Mouse (Mus musculus): ENCODE data around the gene Olfr1424. TPM values are rescaled to one million over a fixed set of nuclear protein-coding genes. Genes with fewer than 3 reads are reported as not detected.
"Not testable (repeated sequence)": the region's sequence is repeated elsewhere in the genome, so short reads cannot be mapped to it uniquely, and the experiment has no call there.

The Olfr1424 gene
- not detected in 2 replicates for polyA plus RNA-seq (2015; fragmentation: Nextera tagmentation; extraction: Ambion mirVana)

DNA sequence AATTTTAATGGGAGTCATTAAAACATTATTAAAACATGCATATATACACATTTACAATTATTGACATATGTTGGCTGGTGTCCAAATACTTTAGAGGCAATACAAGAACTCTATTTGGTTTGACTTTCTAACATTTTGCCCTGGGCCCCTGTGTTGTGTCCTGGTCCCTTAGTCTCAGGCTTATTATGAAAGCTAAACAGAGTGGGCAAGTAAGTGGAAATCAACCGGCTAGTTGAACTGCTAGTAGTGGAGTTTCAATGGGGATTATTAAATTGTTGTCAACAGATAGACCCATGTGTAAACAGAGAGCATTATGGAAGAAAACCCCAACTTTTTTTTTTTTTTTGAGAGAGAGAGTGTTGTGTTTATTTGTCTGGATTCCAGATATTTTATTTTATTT is at the start of gene Olfr1424:
TSS of gene Olfr1424 (minus strand) at position 101 of the 400 bp plus-strand sequence.
- not testable (repeated sequence) for DNase-seq (ENCODE audit: low spot score)

DNA sequence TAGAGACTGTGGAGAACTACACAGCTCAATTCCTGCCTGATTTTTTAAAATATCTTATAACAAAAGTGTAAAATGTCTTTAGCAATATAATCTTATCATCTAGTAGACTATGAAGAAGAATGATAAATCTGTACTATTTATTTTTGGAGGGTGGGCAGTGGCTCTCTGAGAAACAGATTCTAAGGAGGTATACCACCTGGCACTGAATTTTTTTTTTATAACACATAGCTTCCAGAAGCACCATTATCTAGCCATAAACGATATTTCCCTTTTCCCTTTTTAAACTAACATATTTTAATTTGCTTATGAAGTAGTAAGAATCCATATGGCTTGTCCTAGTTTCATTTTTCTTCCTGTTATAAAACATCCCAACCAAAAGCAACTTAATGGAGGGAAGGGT is 42.1 kb upstream of the Olfr1424 start:
- DNase-seq (ENCODE audit: low spot score), result no peak

DNA sequence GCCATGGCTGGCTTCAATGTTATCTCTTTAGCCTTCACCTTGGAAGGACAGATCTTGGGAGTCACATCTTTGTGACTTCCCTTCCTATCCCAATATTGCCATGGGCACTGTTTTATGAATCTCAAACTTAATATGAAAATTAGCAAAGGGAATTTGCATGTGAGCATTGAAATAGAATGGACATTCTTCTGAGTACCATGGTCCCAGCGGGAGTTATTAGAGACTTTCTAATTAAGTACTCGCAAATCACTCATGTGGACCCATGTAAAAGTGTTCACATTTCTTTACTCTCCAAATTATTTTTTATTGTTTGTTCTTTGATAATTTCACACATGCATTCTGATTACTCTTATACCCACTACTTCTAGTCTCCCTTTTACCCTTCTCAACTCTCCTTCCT is 40.8 kb upstream of the Olfr1424 start, which contains the start of gene Olfr1427:
TSS of gene Olfr1427 (minus strand) at position 101 of the 400 bp plus-strand sequence.
- no peak for DNase-seq (ENCODE audit: low spot score)

DNA sequence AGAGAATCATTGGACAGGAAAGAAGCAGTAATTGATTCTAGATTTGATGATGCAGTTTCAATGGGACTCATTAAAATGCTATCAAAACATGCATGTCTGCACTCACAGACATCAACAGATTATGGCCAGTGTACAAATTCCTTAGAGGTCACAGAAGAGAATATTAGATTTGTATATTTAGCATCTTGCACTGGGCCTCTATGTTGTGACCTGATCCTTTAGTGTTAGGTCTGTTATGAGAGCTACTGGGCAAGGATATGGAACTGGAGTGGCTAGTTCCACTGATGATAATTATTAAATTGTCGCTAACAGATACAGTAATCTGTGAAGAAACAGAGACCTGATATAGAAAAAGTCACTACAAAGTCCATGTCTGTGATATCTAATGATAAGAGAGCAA is 29.4 kb upstream of the Olfr1424 start, which contains the start of gene Olfr1426:
TSS of gene Olfr1426 (minus strand) at position 101 of the 400 bp plus-strand sequence.
- DNase-seq (ENCODE audit: low spot score), result no peak

DNA sequence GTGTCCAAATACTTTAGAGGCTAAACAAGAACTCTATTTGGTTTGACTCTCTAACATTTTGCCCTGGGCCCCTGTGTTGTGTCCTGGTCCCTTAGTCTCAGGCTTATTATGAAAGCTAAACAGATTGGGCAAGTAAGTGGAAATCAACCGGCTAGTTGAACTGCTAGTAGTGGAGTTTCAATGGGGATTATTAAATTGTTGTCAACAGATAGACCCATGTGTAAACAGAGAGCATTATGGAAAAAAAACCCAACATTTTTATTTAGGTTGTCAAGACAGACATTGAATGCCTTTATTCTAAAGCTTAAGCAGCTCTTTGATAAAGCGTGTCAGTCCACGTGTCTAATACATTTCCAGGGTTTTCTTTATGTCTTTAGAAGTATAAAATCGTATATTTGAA is 15.1 kb upstream of the Olfr1424 start, which contains the start of gene Olfr1425:
TSS of gene Olfr1425 (minus strand) at position 101 of the 400 bp plus-strand sequence.
- DNase-seq (ENCODE audit: low spot score), result not testable (repeated sequence)

DNA sequence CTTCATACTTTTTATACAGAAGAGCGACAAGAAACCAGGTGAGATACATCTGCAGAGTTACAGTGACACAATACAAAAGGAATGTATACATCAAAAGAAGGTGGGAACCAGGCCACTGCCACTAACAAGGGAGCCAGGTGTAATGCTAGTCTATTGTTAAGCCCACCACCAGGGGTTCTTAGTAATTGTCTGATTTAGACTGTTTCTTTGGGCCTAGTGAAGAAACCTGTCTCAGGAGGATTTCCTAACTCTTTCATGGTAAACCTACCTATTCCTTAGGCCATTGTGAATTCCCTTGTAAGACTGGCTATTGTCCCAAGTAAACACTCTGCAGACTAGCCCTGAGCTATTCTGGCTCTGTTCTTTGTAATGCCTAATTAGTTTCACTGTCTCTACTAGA is 7.1 kb upstream of the Olfr1424 start:
- DNase-seq (ENCODE audit: low spot score), result not testable (repeated sequence)

DNA sequence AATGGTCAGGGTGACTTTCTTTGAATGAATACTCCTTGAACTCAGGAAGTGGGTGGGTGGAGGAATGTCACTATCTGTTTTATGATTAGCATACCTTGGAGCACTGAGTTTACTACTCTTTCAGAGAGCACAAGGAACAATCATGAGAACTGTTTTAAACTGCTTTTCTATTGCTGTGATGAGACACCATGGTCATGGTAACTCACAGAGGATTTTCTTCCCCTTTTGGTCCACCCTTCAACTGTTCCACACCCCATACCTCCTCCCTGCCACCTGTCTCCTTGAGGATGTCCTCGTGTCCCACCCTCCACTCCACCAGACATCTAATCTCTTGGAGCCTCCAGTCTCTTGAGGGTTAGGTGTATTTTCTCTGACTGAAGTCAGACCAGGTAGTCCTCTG is 5.3 kb upstream of the Olfr1424 start:
- DNase-seq (ENCODE audit: low spot score), result not testable (repeated sequence)

DNA sequence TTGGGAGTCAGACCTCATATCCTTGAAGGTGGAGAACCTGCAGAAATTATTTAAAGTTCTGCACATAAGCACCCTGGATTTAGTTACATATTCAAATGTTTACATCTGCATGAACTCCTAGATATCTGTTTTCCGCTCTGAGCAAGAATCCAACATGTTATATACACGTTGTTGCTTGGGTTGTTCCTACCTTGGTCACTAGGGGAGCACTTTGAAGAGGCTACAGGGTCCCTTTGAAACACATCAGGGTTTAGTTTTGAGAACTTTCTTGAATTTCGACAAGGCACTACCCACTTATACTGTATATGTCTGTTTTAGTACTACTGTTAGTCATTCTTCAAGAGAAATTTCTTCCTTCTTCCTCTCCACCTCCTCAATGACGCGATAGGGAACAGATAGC is 19.3 kb downstream of the Olfr1424 start:
- DNase-seq (ENCODE audit: low spot score), result no peak

DNA sequence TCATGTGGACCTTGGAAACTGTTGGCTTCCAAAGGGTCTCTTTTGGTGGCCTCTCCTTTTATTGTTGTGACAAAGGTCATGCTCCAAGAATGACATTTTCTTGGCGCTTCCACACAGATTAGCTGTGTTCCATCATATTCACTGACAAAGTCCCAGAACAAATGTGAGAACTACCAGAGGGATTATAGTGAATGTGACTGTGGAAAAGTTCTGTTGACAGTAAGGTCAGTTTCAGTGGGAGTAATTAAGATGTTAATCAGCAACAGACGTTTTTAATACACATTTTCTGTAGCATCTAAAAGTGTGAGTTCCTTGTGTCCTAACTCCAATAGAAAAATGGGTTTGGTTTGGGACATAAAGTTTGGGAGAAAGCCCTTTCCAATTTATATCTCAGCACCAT is 21.3 kb downstream of the Olfr1424 start, which contains the start of gene Olfr1423:
TSS of gene Olfr1423 (minus strand) at position 101 of the 400 bp plus-strand sequence.
- no peak for DNase-seq (ENCODE audit: low spot score)

DNA sequence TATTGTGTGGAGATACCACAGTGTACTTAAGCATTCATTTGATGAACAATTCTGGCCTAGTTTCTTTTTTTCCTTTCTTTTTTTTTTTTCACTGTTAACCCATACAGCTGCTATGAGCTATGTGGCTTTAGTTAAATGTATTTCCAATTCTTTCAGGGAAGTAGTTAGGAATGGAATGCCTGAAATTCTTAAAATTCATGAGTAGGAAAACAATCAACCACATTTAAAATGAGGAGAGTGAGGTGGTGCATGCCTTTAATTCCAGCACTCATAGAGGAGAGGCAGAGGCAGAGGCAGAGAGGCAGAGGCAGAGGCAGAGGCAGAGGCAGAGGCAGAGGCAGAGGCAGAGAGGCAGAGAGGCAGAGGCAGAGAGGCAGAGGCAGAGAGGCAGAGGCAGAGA is 24.8 kb downstream of the Olfr1424 start:
- DNase-seq (ENCODE audit: low spot score), result no peak

DNA sequence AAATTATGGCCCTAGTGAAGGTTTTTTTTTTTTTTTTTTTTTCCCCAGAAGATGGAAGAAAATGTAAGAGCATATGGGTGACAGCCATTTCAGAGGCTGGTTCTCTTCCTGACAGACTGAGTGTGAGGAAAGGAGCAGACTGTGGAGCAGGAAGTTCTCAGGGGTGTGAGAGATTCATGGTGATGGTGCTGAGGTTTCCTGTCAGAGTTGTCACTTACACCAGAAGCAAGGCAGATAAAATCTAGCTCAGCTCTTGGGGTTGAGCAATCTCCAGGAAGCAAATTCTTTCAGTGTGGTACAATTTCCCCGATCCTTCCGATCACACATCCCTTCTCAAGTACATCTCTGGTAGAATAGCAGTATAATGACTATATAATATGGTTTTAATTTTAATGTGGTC is 35.9 kb downstream of the Olfr1424 start:
- peak; percentile 42 for DNase-seq (ENCODE audit: low spot score)

DNA sequence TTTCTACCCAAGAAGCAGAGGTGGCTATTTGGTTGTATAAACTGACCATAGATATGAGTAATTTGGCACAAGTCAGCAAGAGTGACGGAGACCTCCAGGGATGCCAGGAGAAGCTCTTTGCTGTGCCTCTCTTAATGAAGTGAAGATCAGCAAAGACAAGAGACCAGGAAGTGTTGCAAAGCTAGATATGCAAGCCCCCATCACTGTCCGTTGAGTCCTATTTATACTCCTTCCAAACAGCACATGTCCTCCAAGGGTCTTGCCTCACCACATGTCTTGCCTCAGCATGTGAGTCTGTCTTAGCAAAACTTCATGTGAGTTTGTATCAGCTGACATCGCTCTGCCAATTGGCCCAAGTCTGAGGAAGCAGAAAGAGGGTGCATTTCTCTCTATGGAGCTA is 37.1 kb downstream of the Olfr1424 start:
- DNase-seq (ENCODE audit: low spot score), result no peak

DNA sequence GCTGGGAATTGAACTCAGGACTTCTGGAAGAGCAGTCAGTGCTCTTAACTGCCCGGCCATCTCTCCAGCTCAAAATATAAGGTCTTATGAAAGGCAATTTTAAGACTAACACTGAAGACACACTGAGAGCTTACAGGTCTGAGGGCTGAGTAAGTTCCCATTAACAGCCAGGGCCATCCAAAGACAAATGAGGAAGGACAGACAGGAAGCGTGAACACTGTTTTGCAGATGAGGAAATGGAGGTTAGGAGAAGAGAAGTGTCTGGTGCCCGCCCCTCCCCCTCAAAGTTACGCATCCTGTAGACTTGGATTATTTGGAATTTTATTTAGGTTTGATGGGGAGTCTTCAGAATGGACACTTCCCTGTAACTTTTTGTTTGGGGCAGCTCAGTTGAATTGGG is 38.3 kb downstream of the Olfr1424 start:
- DNase-seq (ENCODE audit: low spot score), result no peak

DNA sequence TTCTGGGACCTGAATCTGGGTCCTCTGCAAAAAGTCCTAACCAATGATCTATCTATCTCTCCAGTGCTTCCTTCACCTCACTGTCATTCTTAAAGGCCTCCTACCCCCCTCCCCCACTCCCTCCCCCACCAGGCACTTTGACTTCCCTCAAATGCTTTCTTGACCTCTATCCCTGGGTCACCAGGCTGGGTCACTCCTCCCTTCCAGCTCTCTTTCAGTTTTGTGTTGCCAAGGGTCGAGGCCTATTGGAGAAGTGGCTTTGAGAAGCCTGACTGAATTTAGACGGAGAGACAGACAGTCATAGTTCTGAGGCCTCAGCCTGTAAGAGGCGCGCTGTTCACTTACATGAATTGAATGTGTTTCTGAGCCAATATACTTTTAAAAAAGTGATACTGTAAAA is 46.3 kb downstream of the Olfr1424 start:
- no peak for DNase-seq (ENCODE audit: low spot score)

DNA sequence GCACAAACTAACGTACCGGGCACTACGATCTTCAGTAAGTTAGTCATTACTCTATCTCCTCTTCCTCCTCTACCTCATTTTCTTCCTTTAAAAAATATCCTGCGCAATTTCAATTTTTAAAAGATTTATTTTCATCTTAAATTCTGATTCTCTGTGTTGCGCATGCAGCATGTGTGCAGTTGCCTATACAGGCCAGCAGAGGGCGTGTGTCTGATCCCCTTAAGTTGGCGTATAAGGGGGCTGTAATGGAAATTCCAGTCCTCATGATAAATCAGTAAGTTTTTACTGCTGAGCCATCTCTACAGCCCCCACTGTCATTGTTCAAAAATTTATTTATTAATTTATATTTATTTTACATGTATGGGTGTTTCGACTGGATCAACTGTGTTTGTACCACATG is 46.8 kb downstream of the Olfr1424 start:
- peak; percentile 38 for DNase-seq (ENCODE audit: low spot score)

DNA sequence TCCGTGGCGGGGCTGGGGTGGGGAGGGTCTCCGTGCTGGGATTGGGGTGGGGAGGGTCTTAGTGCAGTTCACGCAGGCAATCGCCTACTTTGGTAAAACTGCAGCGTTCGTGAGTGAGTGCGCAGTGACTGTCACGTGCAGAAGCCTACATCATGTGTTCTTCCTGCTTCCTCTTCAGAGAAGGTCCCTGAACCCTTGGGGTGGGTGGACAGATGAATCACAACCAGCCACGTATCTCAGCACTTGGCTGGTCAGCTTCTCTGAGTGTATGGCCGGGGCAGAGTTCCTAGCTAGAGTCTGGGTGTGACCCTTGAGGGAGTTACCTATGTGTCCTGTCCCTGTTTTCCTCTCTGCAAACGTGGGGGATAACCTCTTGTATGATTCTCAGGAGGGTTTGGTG is 49.3 kb downstream of the Olfr1424 start:
- peak; percentile 47 for DNase-seq (ENCODE audit: low spot score)

DNA sequence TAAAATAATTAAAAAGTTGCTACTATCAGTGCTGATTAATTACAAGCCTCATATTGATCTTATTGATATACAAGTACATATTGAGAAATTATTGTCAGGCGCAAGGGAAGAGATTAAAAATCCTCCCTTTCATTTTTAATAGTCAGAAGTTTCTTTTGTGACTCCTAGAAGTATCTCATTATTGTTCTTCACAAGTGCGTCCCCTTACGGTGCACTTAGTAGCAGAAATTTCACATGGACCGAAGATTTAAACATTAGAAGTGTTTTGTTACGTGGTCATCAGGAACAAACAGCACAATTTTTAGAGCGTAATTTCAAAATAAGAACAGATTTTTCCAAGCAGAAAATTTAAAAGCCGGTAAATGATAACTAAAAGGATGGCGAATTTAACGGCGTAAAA is 49.9 kb downstream of the Olfr1424 start:
- no peak for DNase-seq (ENCODE audit: low spot score)

DNA sequence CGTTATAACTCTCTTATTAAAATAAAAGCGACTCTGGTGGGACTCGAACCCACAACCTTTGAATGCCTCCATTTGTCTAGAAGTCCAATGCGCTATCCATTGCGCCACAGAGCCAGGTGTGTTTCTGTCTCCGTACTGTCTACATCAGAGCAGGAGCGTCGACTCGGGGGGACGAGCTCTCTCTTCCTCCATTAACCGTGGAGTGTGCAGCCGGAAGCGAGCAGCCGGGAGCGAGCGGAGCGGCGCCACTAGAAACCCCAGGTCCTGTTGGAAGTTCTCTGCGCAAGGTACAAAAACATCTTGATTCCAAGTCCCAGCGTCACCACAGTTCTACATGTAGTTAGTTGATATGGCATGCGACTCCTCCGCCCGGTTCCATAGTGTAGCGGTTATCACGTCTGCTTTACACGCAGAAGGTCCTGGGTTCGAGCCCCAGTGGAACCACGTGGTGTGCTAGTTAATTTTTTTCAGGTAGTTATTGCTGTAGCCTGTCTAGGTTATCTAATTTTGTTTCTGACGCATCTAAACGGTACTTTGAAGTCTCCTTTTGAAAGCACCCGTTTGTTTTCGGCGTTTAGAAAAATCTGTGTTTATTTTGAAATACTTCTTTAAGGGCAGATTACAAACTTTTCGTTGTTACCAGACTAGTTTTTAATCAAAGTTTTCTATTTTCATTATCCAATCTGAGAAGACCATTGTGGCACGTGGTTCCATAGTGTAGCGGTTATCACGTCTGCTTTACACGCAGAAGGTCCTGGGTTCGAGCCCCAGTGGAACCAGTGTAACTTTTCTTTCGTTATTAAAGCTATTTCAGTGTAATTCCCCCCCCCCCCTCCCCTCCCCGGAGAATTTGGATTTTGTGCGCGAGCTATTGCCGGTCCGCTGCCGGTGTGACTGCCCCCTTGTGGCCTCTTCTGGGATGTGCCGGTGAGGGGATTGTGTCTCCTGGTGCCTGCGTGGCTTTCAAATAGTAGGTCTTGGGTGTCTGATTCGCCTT is 50.6 kb downstream of the Olfr1424 start:
- peak; percentile 94 for DNase-seq (ENCODE audit: low spot score)

DNA sequence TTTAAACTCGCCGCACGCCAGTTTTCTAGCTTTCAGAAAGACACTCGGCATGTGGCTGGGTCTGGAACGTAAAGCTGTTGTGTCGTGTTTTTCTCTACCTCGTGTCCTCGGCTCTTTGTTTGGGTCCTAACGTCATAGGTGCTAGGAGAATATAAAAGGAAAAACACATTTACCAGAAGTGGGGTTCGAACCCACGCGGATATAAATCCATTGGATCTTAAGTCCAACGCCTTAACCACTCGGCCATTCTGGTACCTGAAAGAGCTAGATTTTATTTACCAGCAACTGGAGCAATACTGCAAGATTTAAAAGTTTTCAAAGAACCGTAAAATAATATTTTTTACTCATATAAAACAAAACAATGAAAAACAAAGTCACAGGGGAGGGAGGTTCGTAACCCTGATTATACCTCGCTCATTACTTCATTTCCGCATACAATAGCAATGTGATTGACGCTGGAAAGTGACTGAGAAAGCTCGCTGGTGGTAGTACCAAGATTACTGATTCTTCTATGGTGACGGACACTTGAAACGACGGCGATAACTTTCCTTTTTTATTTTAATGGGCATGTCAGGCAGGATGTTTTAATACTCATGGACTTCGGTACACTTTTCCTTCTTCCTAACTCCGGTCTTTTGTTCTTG is 51.4 kb downstream of the Olfr1424 start:
- DNase-seq (ENCODE audit: low spot score), result peak; percentile 91

DNA sequence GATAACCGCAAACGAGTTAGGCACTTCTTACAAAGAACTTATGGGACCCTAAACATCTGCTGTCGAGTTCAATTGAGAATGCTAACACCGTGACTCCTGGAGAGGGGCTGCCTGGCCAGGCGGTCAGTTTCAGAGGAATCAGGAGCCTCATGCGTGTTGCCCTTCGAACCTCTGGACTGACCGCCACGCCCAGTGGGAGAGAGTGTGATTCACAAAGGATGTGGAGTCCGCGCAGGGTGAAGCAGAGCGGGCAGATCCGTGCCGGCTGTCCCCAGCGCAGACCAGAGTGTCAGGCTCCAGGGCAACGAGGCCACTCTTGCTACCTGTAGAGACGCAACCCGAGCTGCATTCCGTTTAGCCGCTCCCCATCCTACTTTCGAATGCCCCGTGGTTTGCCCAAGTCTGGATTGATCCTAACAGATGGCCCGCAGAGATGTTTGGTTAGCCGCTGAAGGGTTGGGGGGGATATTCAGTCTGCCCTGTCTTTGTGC is 52.2 kb downstream of the Olfr1424 start:
- DNase-seq (ENCODE audit: low spot score), result no peak

DNA sequence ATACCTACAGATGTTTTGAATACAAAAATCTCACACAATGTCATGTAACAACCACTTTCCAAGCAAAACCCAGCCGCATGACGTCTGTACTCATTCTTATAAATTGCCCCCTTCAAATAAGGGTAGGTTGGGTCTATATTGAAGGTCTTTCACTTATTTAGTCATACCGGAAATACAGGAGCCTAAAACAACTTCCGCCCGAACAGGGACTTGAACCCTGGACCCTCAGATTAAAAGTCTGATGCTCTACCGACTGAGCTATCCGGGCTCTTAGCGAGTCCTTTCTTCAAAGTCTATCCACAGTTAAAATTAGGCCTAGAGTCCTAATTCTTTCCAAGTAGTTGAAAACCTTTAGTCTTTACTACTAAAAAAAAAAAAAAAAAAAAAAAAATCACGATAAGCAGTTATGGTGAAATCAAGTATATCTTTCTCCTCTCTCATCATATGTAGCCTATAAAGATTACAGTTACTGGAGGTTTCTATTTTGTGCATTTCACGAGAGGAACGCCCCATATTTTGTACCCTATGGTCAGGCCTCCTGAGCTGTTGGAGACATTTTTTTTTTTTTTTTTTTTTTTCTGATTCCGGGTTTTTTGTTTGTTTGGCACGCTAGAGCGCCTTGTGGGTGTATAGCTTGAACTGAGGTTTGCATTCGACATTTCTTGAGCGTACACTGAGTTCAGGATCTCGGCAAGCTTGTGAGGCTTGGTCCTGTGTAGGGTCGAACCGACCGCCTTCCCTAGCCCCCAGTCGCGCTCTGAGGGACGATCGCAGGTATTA is 52.8 kb downstream of the Olfr1424 start:
- DNase-seq (ENCODE audit: low spot score), result peak; percentile 89

Measured in thymus, postnatal 0 days (tissue).